Mouse (Mus musculus): ENCODE measurements around the gene Mroh7. TPM values are rescaled to one million over a fixed set of nuclear protein-coding genes. Genes with fewer than 3 reads are reported as not detected.
A peak's percentile ranks its signal among the peaks of the same experiment; 100 is the strongest.

Mroh7 gene
- polyA plus RNA-seq, 1 experiment from 2014 or later = 0.29 TPM

DNA sequence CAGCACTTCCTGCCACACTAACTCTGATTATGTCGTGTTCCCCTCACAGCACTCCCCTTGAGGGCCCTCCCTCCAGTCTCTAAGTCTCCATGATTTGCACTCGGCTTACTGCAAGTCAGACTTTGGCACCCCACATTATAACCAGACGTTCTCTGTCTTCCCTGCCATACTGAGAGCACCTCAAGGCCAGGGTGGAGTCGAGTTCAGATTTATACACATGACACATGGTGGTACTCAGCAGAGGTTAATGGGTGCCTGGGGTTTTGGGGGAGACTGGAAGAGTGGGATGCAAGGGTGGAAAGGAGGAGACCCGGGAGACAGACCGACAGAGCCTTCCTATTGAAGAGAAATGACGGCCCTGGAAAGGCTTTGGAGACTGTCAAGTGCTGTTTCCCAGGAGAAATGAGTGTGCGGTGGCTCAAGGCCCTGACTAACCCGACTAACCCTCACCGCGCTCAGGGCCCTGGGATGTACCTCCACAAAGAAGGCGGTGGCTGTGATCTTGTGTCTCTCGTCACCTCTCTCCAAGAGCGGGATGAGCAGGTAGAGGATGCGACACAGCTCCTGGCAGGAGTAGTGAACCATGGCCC is 36.8 kb downstream of the Mroh7 start:
- WGBS = 81% methylated on average over 15 of the region's 15 CpGs
- Histone ChIP-seq H3K36me3 (no peaks in the 10 kb centered on the region), H3K4me2 (no peak overlapping the region), H3K27ac (no peak overlapping the region), H3K4me1 (no peaks in the 10 kb centered on the region), H3K9ac (no peak overlapping the region), H3K9me3 (no peaks in the 10 kb centered on the region), H3K4me3 (no peak overlapping the region), H3K27me3 (peaks cover 4% of the 10 kb centered on the region; the same call in 1 of the 2 replicates)
- ATAC-seq (ENCODE audit: insufficient number of reproducible peaks, low FRiP score, low TSS enrichment, low read depth) = no peak

DNA sequence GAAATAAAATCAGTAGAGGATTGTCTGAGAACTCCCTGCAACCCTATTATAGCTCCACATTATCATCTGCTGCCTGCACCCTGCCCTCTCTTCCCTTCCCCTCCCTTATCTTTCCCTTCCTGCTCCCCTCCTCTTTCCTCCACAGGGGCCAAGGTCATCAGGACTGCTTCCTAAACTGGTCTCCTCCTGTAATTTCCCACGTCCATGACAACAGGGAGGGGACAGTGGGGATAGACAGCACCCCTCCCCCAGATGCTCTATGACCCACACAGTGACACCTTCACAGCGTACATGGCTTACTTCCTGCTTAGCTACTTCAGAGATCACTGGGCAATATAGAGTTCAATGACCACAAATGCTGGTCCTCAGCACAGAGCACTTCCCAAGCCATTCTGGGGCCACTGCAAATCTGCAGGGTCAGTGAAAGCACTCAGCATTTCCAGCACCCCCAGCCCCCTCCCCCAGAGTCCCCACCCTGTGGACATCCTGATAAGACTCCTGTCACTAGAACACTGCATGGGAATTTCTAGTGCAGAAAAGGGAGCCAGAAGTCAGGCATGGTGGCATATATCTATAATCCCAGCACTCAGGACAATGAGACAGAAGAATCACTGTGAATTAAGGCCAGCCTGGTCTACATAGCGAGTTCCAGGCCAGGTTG is 42.0 kb downstream of the Mroh7 start:
- Histone ChIP-seq H3K4me1 (no peaks in the 10 kb centered on the region), H3K4me2 (no peak overlapping the region), H3K9me3 (no peaks in the 10 kb centered on the region), H3K27ac (no peak overlapping the region), H3K36me3 (no peaks in the 10 kb centered on the region), H3K27me3 (peaks cover 4% of the 10 kb centered on the region; the same call in 1 of the 2 replicates), H3K4me3 (no peak overlapping the region), H3K9ac (no peak overlapping the region)
- no peak for ATAC-seq (ENCODE audit: insufficient number of reproducible peaks, low FRiP score, low TSS enrichment, low read depth)
- WGBS = 41% methylated on average over 3 of the region's 3 CpGs

DNA sequence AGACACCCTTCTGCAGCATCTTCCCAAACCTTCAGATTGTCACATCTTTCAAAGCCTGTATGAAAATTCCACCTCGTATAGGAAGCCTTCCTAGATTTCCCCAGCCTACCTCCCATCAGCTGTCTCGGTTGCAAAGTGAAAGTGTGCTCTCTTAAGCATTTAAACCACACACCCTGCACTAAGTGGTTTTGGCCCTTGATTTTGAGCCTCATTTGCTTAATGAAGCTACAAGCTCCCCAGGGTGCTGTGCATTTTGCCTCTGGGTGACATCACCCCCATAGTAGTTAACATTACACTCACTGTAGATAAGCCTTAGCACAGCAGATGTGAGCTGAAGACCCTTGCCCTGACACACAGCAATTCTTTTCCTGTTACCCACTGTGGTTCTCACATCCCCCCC is 49.8 kb downstream of the Mroh7 start:
- 47% methylated on average over 2 of the region's 2 CpGs for WGBS
- Histone ChIP-seq H3K4me1 (peaks cover 10% of the 10 kb centered on the region), H3K27ac (no peak overlapping the region), H3K27me3 (no peaks in the 10 kb centered on the region), H3K36me3 (peaks cover 13% of the 10 kb centered on the region), H3K9me3 (no peaks in the 10 kb centered on the region), H3K4me2 (no peak overlapping the region), H3K4me3 (no peak overlapping the region), H3K9ac (no peak overlapping the region)
- ATAC-seq (ENCODE audit: insufficient number of reproducible peaks, low FRiP score, low TSS enrichment, low read depth) = no peak

DNA sequence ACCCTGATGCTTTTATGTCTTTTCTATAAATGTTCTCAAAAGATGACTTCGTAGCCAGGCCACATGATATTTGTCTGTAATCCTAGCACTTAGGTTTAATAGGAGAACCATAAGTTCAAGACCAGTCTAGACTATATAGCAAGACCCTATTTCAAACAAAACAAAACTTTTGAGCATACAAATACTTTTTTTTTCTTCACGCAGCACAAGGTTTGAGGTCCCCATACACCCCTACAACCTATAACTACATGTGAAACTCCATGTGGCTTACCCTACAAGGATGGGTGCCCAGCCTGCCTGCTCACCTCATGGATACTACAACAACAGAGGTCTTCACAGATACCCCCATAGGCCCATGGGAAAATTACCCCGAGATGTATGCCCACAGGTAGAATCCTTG is 51.6 kb downstream of the Mroh7 start:
- peak; percentile 50; the same call in 1 of the 2 replicates for ATAC-seq (ENCODE audit: insufficient number of reproducible peaks, low FRiP score, low TSS enrichment, low read depth)
- H3K36me3 ChIP-seq = peaks cover 25% of the 10 kb centered on the region
- 0 out of 2 replicates have a peak overlapping the region, but pooled peaks have one; percentile 72 for H3K27ac ChIP-seq
- WGBS = 42% methylated on average over 3 of the region's 3 CpGs
- H3K27me3 ChIP-seq = no peaks in the 10 kb centered on the region
- no peaks in the 10 kb centered on the region for H3K9me3 ChIP-seq
- H3K4me3 ChIP-seq = peak overlapping the region; percentile 62
- H3K4me2 ChIP-seq = peak overlapping the region; percentile 75
- peaks cover 10% of the 10 kb centered on the region for H3K4me1 ChIP-seq
- H3K9ac ChIP-seq = no peak overlapping the region

DNA sequence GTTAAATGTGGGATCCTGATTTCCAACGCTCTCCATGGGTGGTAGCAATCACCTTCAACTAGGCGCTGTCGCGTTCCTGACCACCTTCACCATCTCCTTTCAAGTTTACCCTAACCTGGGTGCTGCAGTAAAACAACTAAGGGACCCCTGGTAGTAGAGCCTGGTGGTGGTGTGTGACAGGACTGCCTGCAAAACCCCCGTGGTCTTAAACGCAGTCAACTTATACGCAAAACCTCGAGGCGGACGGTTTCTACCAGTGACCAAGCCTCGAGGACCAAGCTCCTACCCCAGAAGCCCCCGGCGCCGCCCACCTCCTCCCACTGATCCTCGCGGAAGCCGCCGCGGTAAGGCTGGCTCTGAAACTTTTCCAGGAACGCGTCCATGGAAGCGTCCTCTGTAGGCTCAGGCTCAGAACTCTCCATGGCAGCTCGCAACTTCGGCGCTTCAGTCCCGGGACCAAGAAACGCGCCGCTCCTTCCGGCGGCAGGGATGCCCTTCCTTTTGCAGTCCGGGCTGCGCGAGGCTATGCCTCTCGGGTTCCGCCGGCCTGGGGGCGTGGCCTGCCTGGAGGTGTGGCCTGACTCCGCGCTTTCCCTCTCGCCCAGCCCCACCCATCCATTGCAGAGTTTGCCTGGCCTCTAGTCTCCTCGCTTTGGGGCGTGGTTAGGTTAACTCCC is 52.1 kb downstream of the Mroh7 start, which contains the start of gene Ttc4:
Gene Ttc4 (minus strand): TSS at position 503 of the 677 bp plus-strand sequence.
- under 1% methylated on average over 43 of the region's 43 CpGs for WGBS
- ATAC-seq (ENCODE audit: insufficient number of reproducible peaks, low FRiP score, low TSS enrichment, low read depth) = peak; percentile 95
- Histone ChIP-seq H3K36me3 (peaks cover 27% of the 10 kb centered on the region), H3K27ac (peak within 1 kb of the TSS; percentile 72; the same call in 1 of the 2 replicates), H3K4me2 (peak within 1 kb of the TSS; percentile 75), H3K4me3 (peak within 1 kb of the TSS; percentile 62), H3K9me3 (no peaks in the 10 kb centered on the region), H3K27me3 (no peaks in the 10 kb centered on the region), H3K9ac (peak within 1 kb of the TSS; percentile 70), H3K4me1 (peaks cover 10% of the 10 kb centered on the region)

DNA sequence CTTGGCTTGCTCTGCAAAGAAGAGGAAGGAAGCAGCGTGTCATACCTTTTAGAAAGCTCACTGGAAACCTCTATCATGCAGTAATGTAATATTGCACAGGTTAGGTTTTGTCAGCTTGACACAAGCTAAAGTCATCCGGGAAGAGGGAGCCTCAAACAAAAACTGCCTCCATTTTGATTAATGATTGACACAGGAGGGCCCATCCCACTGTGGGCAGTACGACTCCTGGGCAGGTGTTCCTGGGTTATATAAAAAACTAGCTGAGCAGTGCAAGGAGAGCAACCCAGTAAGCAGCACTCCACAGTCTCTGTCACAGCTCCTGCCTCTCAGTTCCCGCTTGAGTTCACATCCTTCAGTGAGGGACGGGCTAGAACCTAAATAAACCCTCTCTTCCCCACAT is 54.0 kb downstream of the Mroh7 start:
- H3K4me1 ChIP-seq = peaks cover 10% of the 10 kb centered on the region
- no peak overlapping the region for H3K4me3 ChIP-seq
- H3K9me3 ChIP-seq = no peaks in the 10 kb centered on the region
- ATAC-seq (ENCODE audit: insufficient number of reproducible peaks, low FRiP score, low TSS enrichment, low read depth) = no peak
- H3K27me3 ChIP-seq = no peaks in the 10 kb centered on the region
- H3K4me2 ChIP-seq = no peak overlapping the region
- no peak overlapping the region for H3K27ac ChIP-seq
- H3K36me3 ChIP-seq = peaks cover 45% of the 10 kb centered on the region
- 87% methylated on average over 5 of the region's 5 CpGs for WGBS
- no peak overlapping the region for H3K9ac ChIP-seq

DNA sequence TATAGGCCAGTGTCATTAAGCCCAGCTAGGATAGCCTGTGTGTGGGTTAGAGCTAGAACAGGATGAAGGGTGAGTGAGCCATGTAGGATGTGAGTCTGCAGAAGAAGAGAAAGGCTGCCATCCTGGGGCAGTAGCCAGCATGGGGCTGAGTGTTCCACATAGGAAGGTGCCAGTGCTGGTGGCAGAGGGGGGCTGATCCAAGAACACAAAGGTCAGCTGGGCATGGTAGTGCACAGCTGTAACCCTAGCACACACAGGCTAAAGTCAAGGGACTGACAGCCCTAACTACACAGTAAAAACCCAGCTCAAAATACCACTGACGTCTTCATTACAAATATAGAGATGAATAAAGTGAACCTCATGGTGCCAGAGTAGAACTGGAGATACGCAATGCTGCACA is 64.2 kb downstream of the Mroh7 start:
- no peaks in the 10 kb centered on the region for H3K9me3 ChIP-seq
- H3K4me1 ChIP-seq = no peaks in the 10 kb centered on the region
- 87% methylated on average over 2 of the region's 2 CpGs for WGBS
- no peak overlapping the region for H3K4me2 ChIP-seq
- H3K27ac ChIP-seq = no peak overlapping the region
- no peak for ATAC-seq (ENCODE audit: insufficient number of reproducible peaks, low FRiP score, low TSS enrichment, low read depth)
- no peak overlapping the region for H3K4me3 ChIP-seq
- no peak overlapping the region for H3K9ac ChIP-seq
- H3K36me3 ChIP-seq = peaks cover 100% of the 10 kb centered on the region
- no peaks in the 10 kb centered on the region for H3K27me3 ChIP-seq

DNA sequence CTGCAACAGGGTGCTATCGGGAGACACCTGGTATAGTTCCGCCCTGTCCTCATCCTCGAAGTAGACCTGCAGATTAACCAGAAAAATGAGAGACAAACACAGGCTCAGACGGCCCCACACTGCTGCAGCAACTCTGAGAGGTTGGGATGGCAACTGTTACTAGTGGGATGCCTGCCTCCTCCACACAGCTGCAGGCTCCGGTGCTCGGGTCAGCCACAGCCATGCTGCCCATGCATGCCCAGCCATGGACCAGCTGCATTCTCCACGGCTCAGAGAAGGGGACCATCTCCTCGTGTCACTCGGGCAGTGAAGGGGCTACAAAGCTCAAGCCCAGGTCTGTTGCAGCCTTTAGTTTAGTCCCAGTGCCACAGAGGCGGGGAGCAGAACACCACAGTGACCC is 65.1 kb downstream of the Mroh7 start:
- Histone ChIP-seq H3K27ac (no peak overlapping the region), H3K36me3 (peaks cover 100% of the 10 kb centered on the region), H3K4me1 (no peaks in the 10 kb centered on the region), H3K27me3 (no peaks in the 10 kb centered on the region), H3K9me3 (no peaks in the 10 kb centered on the region), H3K9ac (no peak overlapping the region), H3K4me2 (no peak overlapping the region), H3K4me3 (no peak overlapping the region)
- ATAC-seq (ENCODE audit: insufficient number of reproducible peaks, low FRiP score, low TSS enrichment, low read depth) = no peak
- WGBS = 91% methylated on average over 10 of the region's 10 CpGs

DNA sequence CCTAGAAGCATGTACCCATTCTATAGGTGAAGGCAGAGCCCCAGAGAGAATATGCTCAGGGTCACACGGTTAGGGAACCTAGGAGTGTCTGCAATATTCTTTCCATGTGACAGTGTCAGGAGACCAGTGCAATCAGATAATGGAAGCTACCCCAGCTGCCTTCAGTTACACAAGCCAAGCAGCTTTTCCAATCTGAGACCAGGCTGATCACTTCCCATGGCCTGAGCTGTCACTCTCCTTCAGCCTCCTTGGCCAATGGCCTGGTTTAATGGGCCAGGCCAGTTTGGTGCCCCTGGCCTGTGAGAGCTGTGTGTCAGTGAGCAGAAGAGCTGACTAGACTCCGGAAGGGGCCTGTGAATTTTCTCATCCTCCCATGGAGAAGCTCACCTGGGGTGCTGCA is 65.5 kb downstream of the Mroh7 start:
- Histone ChIP-seq H3K9me3 (no peaks in the 10 kb centered on the region), H3K9ac (no peak overlapping the region), H3K4me2 (no peak overlapping the region), H3K36me3 (peaks cover 100% of the 10 kb centered on the region), H3K4me1 (no peaks in the 10 kb centered on the region), H3K4me3 (no peak overlapping the region), H3K27ac (no peak overlapping the region), H3K27me3 (no peaks in the 10 kb centered on the region)
- no peak for ATAC-seq (ENCODE audit: insufficient number of reproducible peaks, low FRiP score, low TSS enrichment, low read depth)
- 88% methylated on average over 2 of the region's 2 CpGs for WGBS

DNA sequence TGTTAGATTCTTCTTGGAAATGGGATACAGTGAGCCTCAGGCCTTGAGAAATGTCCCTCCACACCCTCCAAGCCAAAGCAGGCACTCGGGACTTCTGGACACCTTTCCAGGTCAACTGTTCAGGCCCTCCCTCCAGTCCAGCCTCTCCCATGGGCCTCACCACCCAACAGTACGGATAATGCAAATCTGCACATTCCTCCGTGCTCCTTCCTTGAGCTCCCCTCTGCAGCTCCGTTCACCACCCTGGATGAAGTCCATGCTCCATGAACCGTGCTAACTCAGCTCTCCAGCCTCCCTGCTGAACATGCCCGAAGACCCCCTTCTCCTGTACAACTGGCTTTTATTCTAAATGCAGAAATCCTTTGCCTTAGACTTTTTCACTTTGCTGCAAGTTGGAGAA is 66.0 kb downstream of the Mroh7 start:
- Histone ChIP-seq H3K9ac (no peak overlapping the region), H3K27me3 (no peaks in the 10 kb centered on the region), H3K4me1 (no peaks in the 10 kb centered on the region), H3K36me3 (peaks cover 100% of the 10 kb centered on the region), H3K4me3 (no peak overlapping the region), H3K9me3 (no peaks in the 10 kb centered on the region), H3K27ac (no peak overlapping the region), H3K4me2 (no peak overlapping the region)
- 81% methylated on average over 6 of the region's 6 CpGs for WGBS
- no peak for ATAC-seq (ENCODE audit: insufficient number of reproducible peaks, low FRiP score, low TSS enrichment, low read depth)

DNA sequence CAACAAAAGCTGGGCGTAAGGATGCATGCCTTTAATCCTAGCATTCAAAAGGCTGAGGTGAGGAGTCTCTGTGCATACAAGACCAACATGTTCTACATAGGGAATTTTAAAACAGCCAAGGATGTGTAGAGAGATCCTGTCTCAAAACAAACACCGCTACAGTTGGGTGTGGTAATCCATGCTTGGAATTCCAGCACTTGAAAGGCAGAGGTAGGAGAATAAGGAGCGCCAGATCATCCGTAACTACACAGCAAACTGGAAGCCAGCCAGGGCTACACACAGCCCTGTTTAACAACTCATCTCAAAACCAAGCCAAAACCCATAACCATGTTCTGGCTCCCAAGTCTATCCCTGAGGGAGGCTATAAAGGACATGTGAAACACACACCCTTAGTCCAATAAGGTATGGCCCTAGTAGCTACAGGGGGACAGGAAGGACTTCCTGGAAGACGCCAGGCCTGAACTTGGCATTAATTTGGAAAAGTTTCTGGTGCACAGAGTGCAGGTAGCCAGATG is 66.7 kb downstream of the Mroh7 start:
- ATAC-seq (ENCODE audit: insufficient number of reproducible peaks, low FRiP score, low TSS enrichment, low read depth) = no peak
- Histone ChIP-seq H3K9me3 (no peaks in the 10 kb centered on the region), H3K36me3 (peaks cover 100% of the 10 kb centered on the region), H3K4me2 (no peak overlapping the region), H3K4me1 (no peaks in the 10 kb centered on the region), H3K27me3 (no peaks in the 10 kb centered on the region), H3K4me3 (no peak overlapping the region), H3K9ac (no peak overlapping the region), H3K27ac (no peak overlapping the region)
- 68% methylated on average over 5 of the region's 5 CpGs for WGBS

DNA sequence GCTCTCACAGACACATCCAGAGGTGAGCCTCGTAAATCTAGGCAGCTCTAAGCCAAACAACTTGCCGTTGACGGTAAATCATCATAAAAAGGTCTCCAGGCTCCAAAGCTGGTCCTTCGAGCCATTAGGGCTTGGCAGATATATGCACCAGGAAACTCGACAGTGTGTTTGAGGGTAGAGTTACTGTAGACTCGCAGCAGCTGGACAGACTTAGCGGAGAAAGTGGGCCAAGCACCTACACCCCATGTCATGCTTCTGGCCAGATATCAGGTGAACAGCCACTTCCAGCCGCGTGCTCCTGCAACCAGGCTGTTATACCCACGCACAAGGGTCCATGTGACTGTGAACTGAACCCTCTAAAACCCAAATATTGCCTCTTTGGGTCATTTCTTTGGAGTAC is 75.0 kb downstream of the Mroh7 start:
- Histone ChIP-seq H3K9ac (no peak overlapping the region), H3K27me3 (no peaks in the 10 kb centered on the region), H3K4me1 (peaks cover 10% of the 10 kb centered on the region), H3K27ac (no peak overlapping the region), H3K36me3 (peaks cover 57% of the 10 kb centered on the region), H3K4me2 (no peak overlapping the region), H3K4me3 (no peak overlapping the region), H3K9me3 (no peaks in the 10 kb centered on the region)
- no peak for ATAC-seq (ENCODE audit: insufficient number of reproducible peaks, low FRiP score, low TSS enrichment, low read depth)
- 71% methylated on average over 10 of the region's 10 CpGs for WGBS
